ENCODE assay signal across 22 mouse cellular contexts in the genomic region with DNA sequence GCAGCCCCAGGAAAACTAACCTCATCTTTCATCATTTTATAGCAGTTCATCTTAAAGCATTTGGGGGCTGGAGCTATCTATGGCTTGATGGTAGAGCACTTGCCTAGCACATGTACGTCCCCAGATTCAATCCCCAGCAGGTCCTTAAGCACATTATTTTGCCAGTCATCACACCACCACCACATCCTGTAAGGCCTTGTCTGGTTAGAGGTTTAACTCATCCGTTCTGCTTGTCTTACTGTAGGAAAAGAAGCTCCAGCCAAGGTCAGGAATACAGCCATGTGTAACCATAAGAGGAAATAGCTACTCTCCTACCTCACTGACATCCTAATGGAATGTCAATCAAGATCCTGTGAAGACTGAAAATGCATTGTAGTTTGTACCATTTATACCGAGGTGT. TPM values are rescaled to one million over a fixed set of nuclear protein-coding genes. Genes with fewer than 3 reads are reported as not detected.
DNase-seq lines count a peak whose midpoint lies in the region; ATAC-seq and TF ChIP-seq lines count a peak whose summit lies in the region.
"Had no signal": no experiment of that assay in that cellular context is flagged by ENCODE, and none has a peak within 500 bp of the region (broad histone marks: within the 10 kb centered on the region; RNA-seq: fewer than 3 reads in every experiment).

No protein-coding gene starts in this region.

- DNase-seq in forebrain, postnatal 0 days: peak; percentile 13
- DNase-seq in intestine, embryonic 14.5 days (ENCODE audit: low spot score): peak; percentile 45
- peak; percentile 89 for DNase-seq in 416B (ENCODE audit: low read depth)
- DNase-seq: adrenal gland, adult 8-10 months; adrenal gland, postnatal 14 days; adrenal gland, postnatal 36 days; cerebellum, adult 11-12 months; cerebellum, adult 2 months; cerebellum, adult 9-10 months; cerebellum, postnatal 10 days; cerebellum, postnatal 36 days had no signal

- H3K4me3 ChIP-seq in forebrain, postnatal 0 days (ENCODE audit: low read depth, low read length): no peak overlapping the region
- no peak overlapping the region for H3K4me3 ChIP-seq in forebrain, embryonic 16.5 days (replicated peaks; ENCODE audit: low read length)
- no peak overlapping the region for H3K4me3 ChIP-seq in intestine, embryonic 14.5 days (ENCODE audit: low read depth, low read length)
- no peak overlapping the region for H3K4me3 ChIP-seq in intestine, embryonic 16.5 days (ENCODE audit: low read length)
- H3K4me3 ChIP-seq in kidney, embryonic 14.5 days (ENCODE audit: low read length): no peak overlapping the region
- H3K4me3 ChIP-seq: embryonic facial prominence, embryonic 10.5 days; embryonic facial prominence, embryonic 12.5 days; forebrain, embryonic 13.5 days; forebrain, embryonic 15.5 days had no signal

- no peak overlapping the region for H3K9ac ChIP-seq in forebrain, postnatal 0 days
- no peak overlapping the region for H3K9ac ChIP-seq in forebrain, embryonic 16.5 days (replicated peaks; ENCODE audit: low read depth, low read length)
- H3K9ac ChIP-seq in intestine, embryonic 14.5 days (ENCODE audit: low read length): no peak overlapping the region
- H3K9ac ChIP-seq in intestine, embryonic 16.5 days (ENCODE audit: low read depth, low read length): no peak overlapping the region
- H3K9ac ChIP-seq in kidney, embryonic 14.5 days (ENCODE audit: low read depth, low read length): no peak overlapping the region
- H3K9ac ChIP-seq: embryonic facial prominence, embryonic 12.5 days; forebrain, embryonic 13.5 days; forebrain, embryonic 15.5 days had no signal

- no peak overlapping the region for H3K27ac ChIP-seq in forebrain, postnatal 0 days (ENCODE audit: low read depth, low read length)
- no peak overlapping the region for H3K27ac ChIP-seq in forebrain, embryonic 16.5 days (ENCODE audit: low read length)
- no peak overlapping the region for H3K27ac ChIP-seq in intestine, embryonic 14.5 days (ENCODE audit: low read depth)
- H3K27ac ChIP-seq in intestine, embryonic 16.5 days (ENCODE audit: low read length): no peak overlapping the region
- no peak overlapping the region for H3K27ac ChIP-seq in kidney, embryonic 14.5 days (ENCODE audit: low read depth, low read length)
- H3K27ac ChIP-seq: embryonic facial prominence, embryonic 10.5 days; embryonic facial prominence, embryonic 12.5 days; forebrain, embryonic 13.5 days; forebrain, embryonic 15.5 days had no signal

- TF ChIP-seq CTCF in forebrain, postnatal 0 days (IDR thresholded peaks at IDR 0.05; ENCODE audit: low read depth): no peak

- no peak overlapping the region for H3K4me2 ChIP-seq in forebrain, postnatal 0 days (ENCODE audit: low read depth)
- H3K4me2 ChIP-seq in forebrain, embryonic 16.5 days (ENCODE audit: low read length): no peak overlapping the region
- H3K4me2 ChIP-seq in intestine, embryonic 14.5 days (ENCODE audit: low read length): no peak overlapping the region
- H3K4me2 ChIP-seq in intestine, embryonic 16.5 days (ENCODE audit: low read depth, low read length): no peak overlapping the region
- H3K4me2 ChIP-seq in kidney, embryonic 14.5 days (replicated peaks; ENCODE audit: low read depth, low read length): no peak overlapping the region
- H3K4me2 ChIP-seq: embryonic facial prominence, embryonic 12.5 days; forebrain, embryonic 13.5 days; forebrain, embryonic 15.5 days had no signal

- H3K4me1 ChIP-seq in forebrain, postnatal 0 days (ENCODE audit: insufficient read depth): no peaks in the 10 kb centered on the region
- H3K4me1 ChIP-seq in forebrain, embryonic 16.5 days (replicated peaks; ENCODE audit: control insufficient read depth, insufficient read depth, low read length): no peaks in the 10 kb centered on the region
- H3K4me1 ChIP-seq in intestine, embryonic 14.5 days (replicated peaks; ENCODE audit: control insufficient read depth, insufficient read depth, low read length): no peaks in the 10 kb centered on the region
- no peaks in the 10 kb centered on the region for H3K4me1 ChIP-seq in intestine, embryonic 16.5 days (ENCODE audit: control insufficient read depth, insufficient read depth, low read length)
- no peaks in the 10 kb centered on the region for H3K4me1 ChIP-seq in kidney, embryonic 14.5 days (ENCODE audit: control insufficient read depth, insufficient read depth, low read length)
- H3K4me1 ChIP-seq: embryonic facial prominence, embryonic 12.5 days; forebrain, embryonic 13.5 days; forebrain, embryonic 15.5 days had no signal

- WGBS in forebrain, postnatal 0 days: 83% methylated on average over 3 of the region's 3 CpGs
- WGBS in forebrain, embryonic 16.5 days: 89% methylated on average over 3 of the region's 3 CpGs
- 76% methylated on average over 3 of the region's 3 CpGs for WGBS in intestine, embryonic 14.5 days
- WGBS in intestine, embryonic 16.5 days: 81% methylated on average over 3 of the region's 3 CpGs
- 85% methylated on average over 3 of the region's 3 CpGs for WGBS in kidney, embryonic 14.5 days

- H3K36me3 ChIP-seq in forebrain, postnatal 0 days (ENCODE audit: insufficient read depth): peaks cover 64% of the 10 kb centered on the region
- peaks cover 32% of the 10 kb centered on the region for H3K36me3 ChIP-seq in forebrain, embryonic 16.5 days (ENCODE audit: control insufficient read depth, insufficient read depth)
- H3K36me3 ChIP-seq in intestine, embryonic 14.5 days (ENCODE audit: control insufficient read depth, insufficient read depth, low read length): peaks cover 93% of the 10 kb centered on the region
- H3K36me3 ChIP-seq in intestine, embryonic 16.5 days (ENCODE audit: control insufficient read depth, insufficient read depth, low read length): peaks cover 13% of the 10 kb centered on the region
- peaks cover 83% of the 10 kb centered on the region for H3K36me3 ChIP-seq in kidney, embryonic 14.5 days (ENCODE audit: control insufficient read depth, insufficient read depth, low read length)

- no peaks in the 10 kb centered on the region for H3K9me3 ChIP-seq in forebrain, postnatal 0 days (ENCODE audit: low read length)
- H3K9me3 ChIP-seq in forebrain, embryonic 16.5 days (ENCODE audit: control insufficient read depth, low read length): no peaks in the 10 kb centered on the region
- H3K9me3 ChIP-seq in intestine, embryonic 14.5 days (ENCODE audit: control insufficient read depth, low read length): no peaks in the 10 kb centered on the region
- H3K9me3 ChIP-seq in intestine, embryonic 16.5 days (ENCODE audit: control insufficient read depth, low read length): no peaks in the 10 kb centered on the region
- no peaks in the 10 kb centered on the region for H3K9me3 ChIP-seq in kidney, embryonic 14.5 days (ENCODE audit: control insufficient read depth, low read length)
- H3K9me3 ChIP-seq: embryonic facial prominence, embryonic 10.5 days; embryonic facial prominence, embryonic 12.5 days; forebrain, embryonic 13.5 days; forebrain, embryonic 15.5 days; G1E had no signal

- ATAC-seq in forebrain, postnatal 0 days: no peak
- ATAC-seq in forebrain, embryonic 16.5 days: no peak
- ATAC-seq in intestine, embryonic 14.5 days (replicated peaks; ENCODE audit: low FRiP score, low TSS enrichment, low read depth): no peak
- ATAC-seq in intestine, embryonic 16.5 days: no peak
- peak; percentile 63 for ATAC-seq in common myeloid progenitor, adult 5-6 weeks (replicated peaks; ENCODE audit: low read depth, poor library complexity, severe bottlenecking)
- no peak for ATAC-seq in kidney, embryonic 14.5 days (ENCODE audit: low FRiP score, low TSS enrichment)
- ATAC-seq: activated CD4-positive, CD25-positive, alpha-beta regulatory T cell, adult 4 months; forebrain, embryonic 13.5 days; forebrain, embryonic 15.5 days; Patski had no signal

- no peaks in the 10 kb centered on the region for H3K27me3 ChIP-seq in forebrain, postnatal 0 days (ENCODE audit: insufficient read depth, low read length)
- no peaks in the 10 kb centered on the region for H3K27me3 ChIP-seq in forebrain, embryonic 16.5 days (replicated peaks; ENCODE audit: control insufficient read depth, insufficient read depth, low read length)
- H3K27me3 ChIP-seq in intestine, embryonic 14.5 days (replicated peaks; ENCODE audit: control insufficient read depth, insufficient read depth, low read length): no peaks in the 10 kb centered on the region
- no peaks in the 10 kb centered on the region for H3K27me3 ChIP-seq in intestine, embryonic 16.5 days (replicated peaks; ENCODE audit: control insufficient read depth, insufficient read depth, low read length)
- no peaks in the 10 kb centered on the region for H3K27me3 ChIP-seq in kidney, embryonic 14.5 days (ENCODE audit: control insufficient read depth, insufficient read depth, low read length)
- H3K27me3 ChIP-seq: embryonic facial prominence, embryonic 12.5 days; forebrain, embryonic 13.5 days; forebrain, embryonic 15.5 days; Patski had no signal

RNA-seq across cellular contexts. Expression of gene Rab14, which starts 22.8 kb away (rescaled TPM):
- 98.0 and 121 TPM in 2 replicates for total RNA-seq in forebrain, postnatal 0 days (2014; rRNA removed)
- 432 and 544 TPM in 2 replicates for polyA plus RNA-seq in forebrain, postnatal 0 days (2015; fragmentation: Nextera tagmentation; extraction: Ambion mirVana)
- 405 and 452 TPM in 2 replicates for polyA plus RNA-seq in forebrain, embryonic 16.5 days (2015; fragmentation: Nextera tagmentation; extraction: Ambion mirVana)
- polyA plus RNA-seq in intestine, embryonic 14.5 days (2014; fragmentation: Nextera tagmentation; extraction: Ambion mirVana): 258 and 299 TPM in 2 replicates
- polyA plus RNA-seq in intestine, embryonic 16.5 days (2015; fragmentation: Nextera tagmentation; extraction: Ambion mirVana): 343 and 359 TPM in 2 replicates
- total RNA-seq in common myeloid progenitor, adult 5-6 weeks (2017): 136 and 137 TPM in 2 replicates
- 308 and 329 TPM in 2 replicates for polyA plus RNA-seq in kidney, embryonic 14.5 days (2014; fragmentation: Nextera tagmentation; extraction: Ambion mirVana)

Comparison
In these comparisons a context has a peak if more than half of its experiments do, and no peak if none do; other contexts are left out.
1. DNase-seq: peak in every context shown above with its lines; median percentile 89 in 416B; 45 in intestine, embryonic 14.5 days; 13 in forebrain, postnatal 0 days.